Mouse (Mus musculus) intestine, postnatal 0 days (tissue): ENCODE results near the gene Fcnb. TPM values are rescaled to one million over a fixed set of nuclear protein-coding genes. Genes with fewer than 3 reads are reported as not detected.

Experiments
- ATAC-seq: fragments of 200-750 bp; cut with Nextera tagmentation; 2 replicates; pipeline ENCODE4 v1.8.0; 2017; ENCODE audit warnings: mild to moderate bottlenecking, moderate TSS enrichment, moderate library complexity
- H3K27ac ChIP-seq: fragments of 300-500 bp; sonication (generic); 2 replicates; pipeline ENCODE4 v1.5.1; 2014; ENCODE audit warnings: mild to moderate bottlenecking, low read depth, low read length, moderate library complexity
- H3K27me3 ChIP-seq: fragments of 300-500 bp; sonication (generic); replicated peaks from 2 replicates; pipeline ENCODE4 v1.6.1; 2014; ENCODE audit warnings: low read length, mixed read lengths; ENCODE audit not compliant: control insufficient read depth, insufficient read depth
- H3K36me3 ChIP-seq: fragments of 300-500 bp; sonication (generic); 2 replicates; pipeline ENCODE4 v1.6.1; 2014; ENCODE audit warnings: mild to moderate bottlenecking, moderate library complexity; ENCODE audit not compliant: control insufficient read depth, insufficient read depth
- H3K4me1 ChIP-seq: fragments of 300-500 bp; sonication (generic); replicated peaks from 2 replicates; pipeline ENCODE4 v1.6.1; 2014; ENCODE audit warnings: antibody characterized with exemption, low read length, mixed read lengths; ENCODE audit not compliant: control insufficient read depth, insufficient read depth
- H3K4me2 ChIP-seq: fragments of 300-500 bp; sonication (generic); replicated peaks from 2 replicates; pipeline ENCODE4 v1.6.1; 2014; ENCODE audit warnings: low read depth, mild to moderate bottlenecking, moderate library complexity
- H3K4me3 ChIP-seq: fragments of 300-500 bp; sonication (generic); 2 replicates; pipeline ENCODE4 v1.5.1; 2014; ENCODE audit warnings: low read depth, low read length
- H3K9ac ChIP-seq: fragments of 300-500 bp; sonication (generic); 2 replicates; pipeline ENCODE4 v1.6.1; 2014; ENCODE audit warnings: mild to moderate bottlenecking, low read depth, low read length
- H3K9me3 ChIP-seq: fragments of 300-500 bp; sonication (generic); 2 replicates; pipeline ENCODE4 v1.6.1; 2016; ENCODE audit warnings: mixed run types; ENCODE audit not compliant: control insufficient read depth
- CTCF ChIP-seq: sonication (generic); IDR thresholded peaks from 2 replicates; pipeline ENCODE4 v1.5.1; 2016; ENCODE audit warnings: low read depth, mild to moderate bottlenecking, control low read depth, antibody characterized with exemption, moderate library complexity
- whole genome bisulfite sequencing: fragments of 180-500 bp; shearing (Covaris S2); extraction: QIAGEN DNeasy Blood & Tissue Kit; methylation state at CpG from one replicate; pipeline ENCODE4 v1.1.7; 2014; 5-methylcytosine and 5-hydroxymethylcytosine counted together
- polyA plus RNA-seq: library from polyadenylated mRNA; unstranded; fragments of >200 nt; fragmentation: Nextera tagmentation; extraction: Ambion mirVana; gene quantifications from 2 replicates; pipeline ENCODE4 v1.2.1, GENCODE M21; 2015

Fcnb gene
- polyA plus RNA-seq, 1 experiment from 2014 or later, result not detected

DNA sequence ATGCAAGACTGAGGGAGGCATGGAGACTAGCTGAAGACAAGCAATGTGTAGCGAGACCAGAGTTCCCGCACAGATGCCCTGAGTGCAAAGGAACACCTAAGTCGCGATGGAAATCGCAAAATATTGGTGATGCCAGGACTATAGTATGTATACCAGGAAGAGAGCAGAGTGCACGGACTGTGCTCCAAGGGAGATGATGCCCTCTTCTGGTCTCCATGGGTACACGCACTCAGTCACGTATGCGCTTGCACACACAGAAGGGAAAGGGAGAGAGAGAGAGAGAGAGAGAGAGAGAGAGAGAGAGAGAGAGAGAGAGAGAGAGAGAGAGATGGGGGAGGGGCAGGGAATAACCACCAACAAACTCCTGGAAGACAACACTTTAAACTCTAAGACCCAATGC lies 35.7 kb upstream of the Fcnb start:
- Histone ChIP-seq H3K27ac (no peak overlapping the region), H3K9ac (no peak overlapping the region), H3K4me2 (no peak overlapping the region), H3K27me3 (no peaks in the 10 kb centered on the region), H3K4me3 (no peak overlapping the region), H3K4me1 (no peaks in the 10 kb centered on the region; the same call in 1 of the 2 replicates), H3K36me3 (no peaks in the 10 kb centered on the region), H3K9me3 (no peaks in the 10 kb centered on the region)
- peak; percentile 11; the same call in 1 of the 2 replicates for TF ChIP-seq CTCF
- ATAC-seq, result no peak
- WGBS, result 93% methylated on average over 9 of the region's 9 CpGs

DNA sequence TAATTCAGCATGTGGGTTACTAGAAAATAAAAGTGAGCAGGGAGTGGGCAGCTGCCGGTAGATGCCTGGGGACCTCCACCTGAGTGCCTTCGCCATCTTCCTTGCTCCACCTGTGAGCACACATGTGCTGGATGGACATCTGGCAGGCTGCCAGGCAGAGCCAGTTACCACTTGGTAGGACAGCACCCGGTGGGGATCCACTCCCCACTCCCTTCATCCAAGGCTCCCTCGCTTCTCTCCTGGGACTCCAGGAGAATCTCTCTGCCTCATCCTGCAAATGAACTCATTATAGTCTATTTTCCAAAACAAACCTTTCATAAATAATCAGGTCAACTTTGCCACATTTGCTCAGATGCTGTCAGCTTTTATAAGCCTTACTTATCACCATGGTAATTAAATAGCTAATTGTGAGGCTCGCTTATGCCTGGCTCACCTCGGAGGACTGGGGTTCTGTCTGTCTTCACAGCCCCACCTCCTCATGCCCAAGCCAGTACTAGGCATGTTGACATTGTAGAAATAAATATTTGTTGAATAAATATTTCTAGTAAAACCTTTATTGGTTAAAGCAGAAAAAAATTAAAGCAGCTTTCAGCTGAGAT lies 33.9 kb upstream of the Fcnb start:
- 39% methylated on average over 6 of the region's 6 CpGs for WGBS
- no peak overlapping the region for H3K4me3 ChIP-seq
- H3K27ac ChIP-seq, result no peak overlapping the region
- H3K36me3 ChIP-seq, result no peaks in the 10 kb centered on the region
- H3K9me3 ChIP-seq, result no peaks in the 10 kb centered on the region
- H3K4me2 ChIP-seq, result no peak overlapping the region
- H3K27me3 ChIP-seq, result no peaks in the 10 kb centered on the region
- H3K9ac ChIP-seq, result no peak overlapping the region
- H3K4me1 ChIP-seq, result no peaks in the 10 kb centered on the region; the same call in 1 of the 2 replicates
- TF ChIP-seq CTCF, result no peak
- ATAC-seq, result no peak

DNA sequence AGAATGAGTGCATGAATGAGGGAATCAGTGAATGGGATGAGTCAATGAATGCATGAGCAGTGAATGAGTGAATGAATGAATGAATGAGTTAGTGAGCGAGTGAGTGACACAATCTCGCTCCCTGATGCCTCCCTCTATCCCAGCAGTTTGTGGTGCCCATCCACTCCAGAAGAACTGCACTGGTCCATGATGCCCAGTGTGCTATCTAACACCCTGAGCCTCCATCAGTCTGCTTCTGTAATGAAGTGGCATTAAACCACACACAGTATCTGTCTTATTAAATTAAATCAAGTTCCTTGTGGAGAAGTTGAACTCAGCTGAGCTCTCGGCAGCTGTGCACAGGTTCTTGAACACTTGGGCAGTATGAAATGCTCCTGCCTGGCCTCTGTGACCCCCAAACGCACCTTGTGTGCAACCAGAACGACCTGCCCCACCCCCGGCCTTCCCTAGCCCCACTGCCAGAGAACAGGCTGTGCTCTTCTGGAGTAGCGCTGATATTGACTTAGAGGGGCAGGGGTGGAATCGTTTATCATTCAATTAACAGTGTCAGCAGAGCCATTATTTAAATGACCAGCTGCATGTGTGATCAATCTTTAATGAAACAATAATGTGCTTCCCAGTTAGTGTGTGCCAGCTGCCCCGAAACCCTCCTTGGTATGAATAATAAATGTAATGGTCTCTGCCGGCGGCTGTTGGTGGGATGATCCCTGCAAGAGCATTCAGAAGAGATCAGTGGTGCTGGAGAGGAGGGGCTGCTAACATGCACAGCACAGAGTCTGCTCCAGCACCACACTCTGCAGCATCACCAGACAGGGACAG lies 33.0 kb upstream of the Fcnb start:
- H3K4me1 ChIP-seq, result no peaks in the 10 kb centered on the region; the same call in 1 of the 2 replicates
- ATAC-seq, result no peak
- no peak overlapping the region for H3K4me2 ChIP-seq
- no peaks in the 10 kb centered on the region for H3K27me3 ChIP-seq
- H3K4me3 ChIP-seq, result no peak overlapping the region
- H3K27ac ChIP-seq, result no peak overlapping the region
- H3K36me3 ChIP-seq, result no peaks in the 10 kb centered on the region
- no peaks in the 10 kb centered on the region for H3K9me3 ChIP-seq
- WGBS, result 35% methylated on average over 11 of the region's 11 CpGs
- TF ChIP-seq CTCF, result no peak
- no peak overlapping the region for H3K9ac ChIP-seq

- no peak overlapping the region for H3K4me2 ChIP-seq
- no peaks in the 10 kb centered on the region for H3K36me3 ChIP-seq
- no peak overlapping the region for H3K27ac ChIP-seq
- H3K4me1 ChIP-seq, result no peaks in the 10 kb centered on the region
- no peak for TF ChIP-seq CTCF
- H3K27me3 ChIP-seq, result no peaks in the 10 kb centered on the region
- ATAC-seq, result no peak
- no peak overlapping the region for H3K4me3 ChIP-seq
- no peaks in the 10 kb centered on the region for H3K9me3 ChIP-seq
- H3K9ac ChIP-seq, result no peak overlapping the region
- WGBS, result 70% methylated on average over 5 of the region's 5 CpGs
Observed at GRCm38 (mm10) chr2:28108763-28109162, 24.1 kb upstream of the Fcnb start.

GRCm38 (mm10) chr2:28106002-28106401 lies 21.3 kb upstream of the Fcnb start:
- peak; percentile 51 for TF ChIP-seq CTCF
- ATAC-seq, result no peak
- 66% methylated on average over 2 of the region's 2 CpGs for WGBS
- H3K9ac ChIP-seq, result no peak overlapping the region
- H3K27me3 ChIP-seq, result no peaks in the 10 kb centered on the region
- H3K27ac ChIP-seq, result no peak overlapping the region
- H3K4me3 ChIP-seq, result no peak overlapping the region
- H3K9me3 ChIP-seq, result no peaks in the 10 kb centered on the region
- H3K36me3 ChIP-seq, result no peaks in the 10 kb centered on the region
- no peak overlapping the region for H3K4me2 ChIP-seq
- no peaks in the 10 kb centered on the region for H3K4me1 ChIP-seq

- TF ChIP-seq CTCF, result peak; percentile 6; the same call in 1 of the 2 replicates
- no peak overlapping the region for H3K27ac ChIP-seq
- no peaks in the 10 kb centered on the region for H3K27me3 ChIP-seq
- no peaks in the 10 kb centered on the region for H3K36me3 ChIP-seq
- H3K4me3 ChIP-seq, result no peak overlapping the region
- H3K4me2 ChIP-seq, result no peak overlapping the region
- H3K9ac ChIP-seq, result no peak overlapping the region
- WGBS, result 54% methylated on average over 2 of the region's 2 CpGs
- H3K9me3 ChIP-seq, result no peaks in the 10 kb centered on the region
- no peak for ATAC-seq
- no peaks in the 10 kb centered on the region for H3K4me1 ChIP-seq
Observed at GRCm38 (mm10) chr2:28103653-28104052, 19.0 kb upstream of the Fcnb start.
